Mouse (Mus musculus): ENCODE results near the gene Gm14781.
"Not testable (repeated sequence)": the region's sequence is repeated elsewhere in the genome, so short reads cannot be mapped to it uniquely, and the experiment has no call there.

The Gm14781 gene

GRCm38 (mm10) chrX:91631894-91632293, at the start of gene Gm14781:
Gene Gm14781 (plus strand): TSS chrX:91632194.
- DNase-seq (ENCODE audit: low read depth, low spot score), result not testable (repeated sequence)

GRCm38 (mm10) chrX:91654964-91655575, 23.1 kb downstream of the Gm14781 start:
- DNase-seq (ENCODE audit: low read depth, low spot score), result not testable (repeated sequence)

Data from CD4-positive helper T cell, adult 2 months (primary cell).